11 mouse cellular contexts compared by ENCODE assay signal in the genomic region with DNA sequence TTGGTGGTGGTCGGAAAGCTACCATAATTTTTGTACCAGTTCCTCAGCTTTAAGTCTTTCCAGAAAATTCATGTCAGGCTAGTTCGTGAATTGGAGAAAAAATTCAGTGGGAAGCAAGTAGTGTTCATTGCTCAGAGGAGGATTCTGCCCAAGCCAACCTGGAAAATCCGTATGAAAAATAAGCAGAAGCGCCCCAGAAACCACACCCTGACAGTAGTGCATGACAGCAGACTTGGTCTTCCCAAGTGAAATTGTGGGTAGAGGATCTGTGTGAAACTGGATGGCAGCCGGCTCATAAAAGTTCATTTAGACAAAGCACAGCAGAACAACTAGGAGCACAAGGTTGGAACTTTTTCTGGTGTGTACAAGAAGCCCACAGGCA. TPM values are rescaled to one million over a fixed set of nuclear protein-coding genes. Genes with fewer than 3 reads are reported as not detected.
"Had no signal": no experiment of that assay in that cellular context is flagged by ENCODE, and none has a peak within 500 bp of the region (broad histone marks: within the 10 kb centered on the region; RNA-seq: fewer than 3 reads in every experiment).

No protein-coding gene starts in this region.

RNA-seq across cellular contexts. Expression of gene Gm15319, which starts 18.2 kb away (rescaled TPM):
- total RNA-seq: megakaryocyte progenitor cell, adult 5-6 weeks; megakaryocyte-erythroid progenitor cell, adult 5-6 weeks; monocyte, adult 5-6 weeks had no signal
- polyA plus RNA-seq: liver, embryonic 12.5 days; liver, embryonic 15.5 days; lung, embryonic 16.5 days; midbrain, embryonic 11.5 days; midbrain, embryonic 16.5 days; myocyte; small intestine, adult 2 months; spleen, adult 2 months had no signal
